Mouse (Mus musculus): Measurements from ENCODE around the gene Nprl2. TPM values are rescaled to one million over a fixed set of nuclear protein-coding genes. Genes with fewer than 3 reads are reported as not detected.

Nprl2 gene
- polyA plus RNA-seq, 1 experiment from 2014 or later = 33.1 TPM

- Histone ChIP-seq H3K36me3 (peaks cover 32% of the 10 kb centered on the region; the same call in 1 of the 2 replicates), H3K9me3 (no peaks in the 10 kb centered on the region), H3K4me1 (peaks cover 37% of the 10 kb centered on the region), H3K27me3 (ENCODE audit: insufficient read depth, poor library complexity, severe bottlenecking) (0 out of 2 replicates have a peak, but pooled peaks cover 3% of the 10 kb centered on the region), H3K4me3 (no peak overlapping the region), H3K27ac (no peak overlapping the region)
- DNase-seq (ENCODE audit: low spot score) = peak; percentile 93
- 20% methylated on average over 14 of the region's 14 CpGs for WGBS
These were observed 27.6 kb upstream of the Nprl2 start for GRCm38 (mm10) chr9:107514303-107514955.

DNA sequence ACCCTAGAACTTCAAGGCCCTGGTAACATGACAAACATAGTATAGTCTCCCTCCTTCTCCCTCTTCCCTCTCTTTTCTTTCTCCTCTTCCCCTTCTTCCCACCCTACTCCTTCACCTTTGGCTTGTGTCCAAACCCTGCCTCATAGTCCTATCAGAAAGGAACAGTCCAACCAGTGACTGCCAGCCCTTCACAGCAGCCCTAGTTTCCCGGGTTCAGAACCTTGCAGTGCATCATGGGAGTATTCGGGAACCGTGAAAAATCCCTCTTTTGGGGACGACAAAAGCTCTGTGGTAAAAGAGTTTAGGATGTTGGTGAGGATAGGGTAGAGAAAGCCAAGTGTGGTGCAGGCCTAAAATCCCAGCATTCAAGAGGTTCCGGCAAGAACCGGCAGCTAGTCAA, 21.7 kb upstream of the Nprl2 start:
- Histone ChIP-seq H3K4me3 (no peak overlapping the region), H3K27ac (no peak overlapping the region), H3K36me3 (peaks cover 42% of the 10 kb centered on the region; the same call in 1 of the 2 replicates), H3K27me3 (ENCODE audit: insufficient read depth, poor library complexity, severe bottlenecking) (peaks cover 23% of the 10 kb centered on the region), H3K9me3 (no peaks in the 10 kb centered on the region), H3K4me1 (peaks cover 42% of the 10 kb centered on the region)
- no peak for DNase-seq (ENCODE audit: low spot score)
- 64% methylated on average over 6 of the region's 6 CpGs for WGBS

GRCm38 (mm10) chr9:107521190-107521589, 20.8 kb upstream of the Nprl2 start:
- peaks cover 49% of the 10 kb centered on the region for H3K36me3 ChIP-seq
- H3K27ac ChIP-seq = peak overlapping the region; percentile 69; the same call in 1 of the 2 replicates
- WGBS = 51% methylated on average over 5 of the region's 5 CpGs
- no peaks in the 10 kb centered on the region for H3K9me3 ChIP-seq
- DNase-seq (ENCODE audit: low spot score) = no peak
- H3K4me1 ChIP-seq = peaks cover 44% of the 10 kb centered on the region
- peaks cover 32% of the 10 kb centered on the region for H3K27me3 ChIP-seq (ENCODE audit: insufficient read depth, poor library complexity, severe bottlenecking)
- no peak overlapping the region for H3K4me3 ChIP-seq

- Histone ChIP-seq H3K27ac (peak overlapping the region; percentile 80), H3K36me3 (peaks cover 56% of the 10 kb centered on the region), H3K27me3 (ENCODE audit: insufficient read depth, poor library complexity, severe bottlenecking) (peaks cover 35% of the 10 kb centered on the region), H3K4me3 (peak overlapping the region; percentile 43), H3K4me1 (peaks cover 51% of the 10 kb centered on the region), H3K9me3 (no peaks in the 10 kb centered on the region)
- 30% methylated on average over 25 of the region's 25 CpGs for WGBS
- no peak for DNase-seq (ENCODE audit: low spot score)
These were observed 20.2 kb upstream of the Nprl2 start for GRCm38 (mm10) chr9:107521711-107522399.

- peaks cover 56% of the 10 kb centered on the region for H3K4me1 ChIP-seq
- peak overlapping the region; percentile 80 for H3K27ac ChIP-seq
- peaks cover 53% of the 10 kb centered on the region for H3K36me3 ChIP-seq
- 67% methylated on average over 2 of the region's 2 CpGs for WGBS
- peak overlapping the region; percentile 43 for H3K4me3 ChIP-seq
- DNase-seq (ENCODE audit: low spot score) = no peak
- peaks cover 40% of the 10 kb centered on the region for H3K27me3 ChIP-seq (ENCODE audit: insufficient read depth, poor library complexity, severe bottlenecking)
- H3K9me3 ChIP-seq = no peaks in the 10 kb centered on the region
These were observed 19.7 kb upstream of the Nprl2 start for GRCm38 (mm10) chr9:107522400-107522711.

DNA sequence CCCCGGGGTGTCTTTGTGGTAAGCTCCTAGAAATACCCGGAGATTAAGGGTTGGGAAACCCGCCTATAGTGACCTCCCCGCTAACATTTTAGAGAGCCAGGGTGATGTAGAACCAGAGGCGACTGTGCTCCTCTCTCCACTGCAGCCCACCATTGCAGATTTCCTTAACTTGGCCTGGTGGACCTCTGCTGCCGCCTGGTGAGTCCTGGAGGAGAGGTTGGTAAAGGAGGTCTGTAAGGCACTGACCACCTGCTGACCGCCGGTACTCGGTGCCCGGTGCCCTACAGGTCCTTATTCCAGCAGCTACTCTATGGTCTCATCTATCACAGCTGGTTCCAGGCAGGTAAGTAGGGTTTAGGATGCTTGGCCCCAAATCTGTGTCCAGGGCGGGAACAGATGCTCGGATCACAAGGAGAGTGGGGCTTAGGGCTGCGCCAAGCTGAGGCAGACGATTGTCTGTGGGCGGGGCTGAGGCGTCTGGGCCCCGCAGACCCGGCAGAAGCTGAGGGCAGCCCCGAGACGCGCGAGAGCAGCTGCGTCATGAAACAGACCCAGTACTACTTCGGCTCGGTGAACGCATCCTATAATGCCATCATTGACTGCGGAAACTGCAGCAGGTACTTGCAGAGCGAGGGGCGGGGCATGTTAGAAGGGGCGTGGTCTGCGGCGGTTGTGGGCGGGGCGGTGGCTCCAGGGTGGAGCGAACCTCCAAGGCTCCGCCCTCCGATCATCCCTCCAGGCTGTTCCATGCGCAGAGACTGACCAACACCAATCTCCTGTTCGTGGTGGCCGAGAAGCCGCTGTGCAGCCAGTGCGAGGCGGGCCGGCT, 15.6 kb upstream of the Nprl2 start:
- DNase-seq (ENCODE audit: low spot score) = peak; percentile 94
- Histone ChIP-seq H3K4me1 (peaks cover 49% of the 10 kb centered on the region), H3K4me3 (peak overlapping the region; percentile 58), H3K36me3 (peaks cover 37% of the 10 kb centered on the region), H3K9me3 (no peaks in the 10 kb centered on the region), H3K27ac (peak overlapping the region; percentile 44; the same call in 1 of the 2 replicates), H3K27me3 (ENCODE audit: insufficient read depth, poor library complexity, severe bottlenecking) (peaks cover 55% of the 10 kb centered on the region)
- 9% methylated on average over 44 of the region's 44 CpGs for WGBS

DNA sequence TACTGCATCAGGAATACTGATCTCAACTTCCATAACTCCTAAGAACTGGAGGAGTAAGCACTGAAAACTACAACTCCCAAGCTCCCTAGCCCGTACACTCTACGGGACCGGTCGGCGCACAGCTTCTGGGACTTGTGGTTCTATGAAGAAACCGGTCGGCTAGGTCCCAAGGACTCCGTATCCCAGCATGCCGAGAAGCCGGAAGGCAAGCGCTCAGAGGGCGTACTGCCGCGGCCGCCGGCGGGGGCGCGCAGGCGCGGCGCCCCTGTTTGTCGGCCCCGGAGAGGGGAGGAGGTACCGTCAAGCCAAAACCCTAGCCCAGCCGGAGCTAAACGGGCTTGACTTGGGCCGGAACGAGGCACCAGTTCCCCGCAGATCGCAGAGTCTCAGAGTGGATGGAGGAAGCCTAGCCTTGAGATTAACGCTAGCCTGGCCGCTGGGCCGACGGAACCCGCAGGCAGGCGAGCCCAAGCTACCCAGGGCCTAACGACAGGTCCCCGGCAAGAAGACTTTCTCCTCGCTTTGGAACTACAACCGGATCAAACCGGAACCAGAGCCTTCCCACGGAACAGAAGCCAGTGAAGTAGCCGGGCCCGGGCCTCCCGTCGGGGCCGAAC, 8.1 kb upstream of the Nprl2 start, which contains the start of gene Tmem115:
TSS of gene Tmem115 (plus strand) at position 155 of the 617 bp plus-strand sequence.
- peaks cover 40% of the 10 kb centered on the region for H3K4me1 ChIP-seq
- H3K27ac ChIP-seq = peak within 1 kb of the TSS; percentile 92
- H3K27me3 ChIP-seq (ENCODE audit: insufficient read depth, poor library complexity, severe bottlenecking) = 0 out of 2 replicates have a peak, but pooled peaks cover 5% of the 10 kb centered on the region
- DNase-seq (ENCODE audit: low spot score) = peak; percentile 99
- H3K36me3 ChIP-seq = peaks cover 24% of the 10 kb centered on the region
- WGBS = under 1% methylated on average over 48 of the region's 48 CpGs
- H3K4me3 ChIP-seq = peak within 1 kb of the TSS; percentile 88
- H3K9me3 ChIP-seq = no peaks in the 10 kb centered on the region

GRCm38 (mm10) chr9:107534408-107535202, 7.4 kb upstream of the Nprl2 start:
- H3K27ac ChIP-seq = peak overlapping the region; percentile 92
- WGBS = 1% methylated on average over 40 of the region's 40 CpGs
- no peak for DNase-seq (ENCODE audit: low spot score)
- no peaks in the 10 kb centered on the region for H3K9me3 ChIP-seq
- peak overlapping the region; percentile 88 for H3K4me3 ChIP-seq
- 0 out of 2 replicates have a peak, but pooled peaks cover 2% of the 10 kb centered on the region for H3K27me3 ChIP-seq (ENCODE audit: insufficient read depth, poor library complexity, severe bottlenecking)
- H3K4me1 ChIP-seq = peaks cover 36% of the 10 kb centered on the region
- peaks cover 31% of the 10 kb centered on the region for H3K36me3 ChIP-seq

DNA sequence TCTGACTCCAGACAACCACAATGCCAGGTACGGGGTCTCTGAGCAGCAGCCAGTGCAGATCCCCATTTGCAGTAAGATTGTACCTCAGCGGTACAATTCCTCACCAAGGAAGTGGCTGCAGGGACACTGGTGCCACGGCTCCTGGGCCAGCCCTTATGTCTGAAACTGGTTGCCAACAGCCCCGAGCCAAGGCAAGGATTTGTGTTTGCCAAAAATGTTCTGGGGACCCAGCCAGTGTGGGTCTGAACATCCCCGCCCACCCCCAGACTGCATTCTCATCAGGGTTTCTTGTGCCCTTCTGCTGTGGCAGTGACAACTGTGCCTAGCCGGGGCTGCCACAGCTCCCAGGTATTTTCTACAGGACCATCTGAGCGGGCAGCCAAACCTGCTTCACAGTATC, 3.8 kb upstream of the Nprl2 start:
- H3K4me1 ChIP-seq = peaks cover 58% of the 10 kb centered on the region
- peaks cover 39% of the 10 kb centered on the region for H3K36me3 ChIP-seq
- no peaks in the 10 kb centered on the region for H3K9me3 ChIP-seq
- H3K27me3 ChIP-seq (ENCODE audit: insufficient read depth, poor library complexity, severe bottlenecking) = no peaks in the 10 kb centered on the region
- no peak overlapping the region for H3K4me3 ChIP-seq
- 87% methylated on average over 7 of the region's 7 CpGs for WGBS
- DNase-seq (ENCODE audit: low spot score) = no peak
- no peak overlapping the region for H3K27ac ChIP-seq

DNA sequence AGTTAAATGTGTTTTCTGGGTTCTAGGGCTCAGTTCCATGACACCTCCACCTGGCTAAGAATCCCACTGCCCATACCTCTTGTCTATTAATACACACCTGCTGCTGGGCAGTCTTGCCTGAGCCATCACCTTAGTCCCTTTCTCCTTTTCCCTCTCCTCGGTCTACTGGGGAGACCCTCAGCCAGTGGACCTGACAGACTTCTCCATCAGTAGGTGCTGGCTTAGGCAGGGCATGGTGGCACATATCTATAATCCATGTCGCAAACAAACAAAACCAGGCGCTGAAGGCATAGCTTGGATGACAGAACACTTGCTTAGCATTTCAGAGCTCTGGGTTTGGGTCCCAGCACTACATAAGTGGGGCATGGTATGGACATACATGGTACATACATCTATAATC, 3.3 kb upstream of the Nprl2 start:
- no peaks in the 10 kb centered on the region for H3K27me3 ChIP-seq (ENCODE audit: insufficient read depth, poor library complexity, severe bottlenecking)
- DNase-seq (ENCODE audit: low spot score) = no peak
- H3K9me3 ChIP-seq = no peaks in the 10 kb centered on the region
- peaks cover 44% of the 10 kb centered on the region for H3K36me3 ChIP-seq
- no peak overlapping the region for H3K4me3 ChIP-seq
- peaks cover 60% of the 10 kb centered on the region for H3K4me1 ChIP-seq
- WGBS = 88% methylated on average over 3 of the region's 3 CpGs
- no peak overlapping the region for H3K27ac ChIP-seq

DNA sequence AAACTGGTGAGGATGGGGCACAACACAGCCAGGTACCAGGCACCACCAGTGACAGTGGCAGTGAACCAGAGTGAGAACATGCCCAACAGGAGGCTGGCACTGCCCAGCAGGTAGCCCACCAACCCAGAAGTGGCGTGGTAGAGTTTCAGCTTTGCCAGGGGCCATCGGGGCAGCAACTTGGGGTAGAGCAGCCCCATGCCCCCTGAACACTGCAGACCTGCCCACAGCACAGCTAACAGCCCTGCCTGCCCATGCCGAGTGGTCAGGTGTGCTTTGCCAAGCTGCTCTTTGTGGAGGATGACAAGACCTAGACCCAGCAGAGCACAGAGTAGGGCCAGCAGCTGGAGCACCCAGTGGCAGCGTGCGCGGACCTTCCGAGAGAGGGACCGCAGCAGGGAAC, 2.1 kb upstream of the Nprl2 start:
- peaks cover 55% of the 10 kb centered on the region for H3K36me3 ChIP-seq
- H3K27ac ChIP-seq = no peak overlapping the region
- H3K27me3 ChIP-seq (ENCODE audit: insufficient read depth, poor library complexity, severe bottlenecking) = no peaks in the 10 kb centered on the region
- H3K4me1 ChIP-seq = peaks cover 52% of the 10 kb centered on the region
- no peaks in the 10 kb centered on the region for H3K9me3 ChIP-seq
- no peak overlapping the region for H3K4me3 ChIP-seq
- DNase-seq (ENCODE audit: low spot score) = no peak
- 94% methylated on average over 8 of the region's 8 CpGs for WGBS

DNA sequence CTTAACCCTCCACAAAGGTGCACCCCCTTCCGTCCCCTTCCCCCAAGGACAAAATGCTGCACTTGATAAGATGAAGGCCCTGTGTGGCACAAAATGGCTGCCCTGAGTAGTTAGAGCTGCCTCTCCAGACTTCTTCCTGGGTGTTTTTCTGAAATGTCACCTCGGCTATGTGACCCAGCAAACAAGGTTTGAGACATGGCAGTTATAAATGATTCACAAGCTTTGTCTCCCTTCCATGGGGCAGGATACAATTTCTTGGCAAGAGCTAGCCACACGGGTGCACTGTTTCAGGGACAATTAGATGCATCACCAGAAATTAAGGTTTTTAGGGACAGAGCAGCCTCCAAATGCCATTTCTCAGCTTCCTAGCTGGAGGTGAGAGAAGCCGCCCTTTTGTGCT, 1.6 kb upstream of the Nprl2 start:
- Histone ChIP-seq H3K27me3 (ENCODE audit: insufficient read depth, poor library complexity, severe bottlenecking) (no peaks in the 10 kb centered on the region), H3K4me1 (peaks cover 51% of the 10 kb centered on the region), H3K36me3 (peaks cover 60% of the 10 kb centered on the region), H3K27ac (no peak overlapping the region), H3K4me3 (no peak overlapping the region), H3K9me3 (no peaks in the 10 kb centered on the region)
- DNase-seq (ENCODE audit: low spot score) = no peak
- WGBS = 71% methylated on average over 4 of the region's 4 CpGs
